Mouse (Mus musculus) heart, postnatal 25 days (tissue): ENCODE measurements at regions not wholly inside any gene's neighbourhood (a gene's known extent, or its start where the extent isn't known, plus 50 kb on each side); places are given as distances from the start of the nearest gene placed in this dataset.

Experiments used
- DNase-seq: peaks from one replicate; pipeline ENCODE4 v3.0.0; 2022; ENCODE audit warnings: low spot score
- intact Hi-C: fragments of 180-260 bp; cut with DNase I; formaldehyde crosslinking; loops from one replicate; pipeline ENCODE4 v1.15.1; 2025

DNA sequence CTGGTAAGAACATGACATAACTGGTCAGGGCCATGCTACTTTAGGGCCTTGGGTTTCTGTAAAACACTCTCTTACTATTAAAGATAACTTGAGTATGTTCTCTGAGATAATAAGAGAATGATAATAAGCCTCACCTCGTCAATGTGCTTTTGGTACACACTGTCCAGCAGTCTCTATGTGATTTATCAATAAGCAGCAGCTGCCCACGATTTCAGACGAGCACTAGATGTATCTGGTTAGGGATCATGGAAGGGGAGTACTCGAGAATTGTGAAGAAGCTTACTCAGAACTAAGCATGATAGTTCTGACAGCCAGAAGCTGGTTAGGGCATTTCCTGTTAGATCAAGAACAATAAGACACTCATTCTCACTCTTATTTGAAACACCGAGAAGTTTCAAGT lies 53.8 kb downstream of the Neurod6 start:
- intact Hi-C loops: no loop called here
- no peak for DNase-seq

GRCm38 (mm10) chr6:55620366-55620765 lies 60.7 kb downstream of the Neurod6 start:
- DNase-seq: no peak
- intact Hi-C loops: no loop called here

DNA sequence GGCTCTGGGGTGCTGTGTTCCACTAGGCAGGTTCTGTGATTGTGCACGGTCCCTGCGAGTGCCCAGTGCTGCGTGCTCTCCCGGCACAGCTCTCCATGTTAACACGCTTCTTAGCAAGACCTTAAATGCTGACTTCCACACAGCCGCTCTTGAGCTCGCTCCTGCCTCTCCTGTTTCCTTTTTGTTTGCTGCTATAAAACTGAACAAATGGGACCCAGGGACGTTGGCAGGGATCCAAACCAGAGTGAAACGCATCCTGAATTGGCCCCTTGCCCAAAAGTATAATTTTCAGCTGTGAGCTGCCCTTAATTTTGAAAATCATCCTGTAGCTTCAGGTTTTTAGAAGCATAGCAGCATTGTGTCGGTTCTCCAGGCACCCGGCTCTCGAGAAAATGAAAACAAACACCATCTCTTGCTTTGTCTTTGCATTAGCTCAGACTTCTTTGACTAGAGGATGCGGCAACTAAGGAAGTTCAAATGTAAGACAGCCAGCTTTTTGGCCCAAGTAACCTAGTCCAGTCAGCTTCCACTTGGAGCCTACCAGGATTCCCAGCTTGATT lies 63.1 kb downstream of the Neurod6 start:
- peak; percentile 4 for DNase-seq
- intact Hi-C loops: loop anchor here (2.0 kb wide), 1 partner anchor 61 kb away; no protein-coding TSS in a partner anchor

GRCm38 (mm10) chr6:55610395-55610794 lies 70.7 kb downstream of the Neurod6 start:
- intact Hi-C loops: no loop called here
- no peak for DNase-seq

GRCm38 (mm10) chr6:55609976-55610375 lies 71.1 kb downstream of the Neurod6 start:
- intact Hi-C loops: no loop called here
- DNase-seq: no peak

DNA sequence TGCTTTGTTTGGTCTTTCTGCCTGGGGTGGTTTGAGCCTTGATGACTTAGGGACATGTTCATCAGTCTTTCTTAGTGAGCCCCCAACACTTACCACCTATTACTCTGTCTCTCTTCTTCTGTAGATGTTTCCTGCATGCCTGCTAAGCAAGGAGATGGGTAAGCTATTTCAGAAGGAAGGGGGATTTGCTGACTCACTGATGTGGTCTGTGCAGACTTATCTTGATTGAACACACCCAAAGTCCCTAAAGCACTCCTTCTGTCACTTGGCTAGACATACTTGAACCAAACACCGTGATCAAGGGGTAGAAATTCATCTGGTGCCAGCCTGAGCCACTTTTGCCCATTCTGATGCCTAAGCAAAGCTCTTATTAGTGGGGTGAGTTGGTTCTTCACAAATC lies 72.0 kb downstream of the Neurod6 start:
- intact Hi-C loops: no loop called here
- DNase-seq: no peak

DNA sequence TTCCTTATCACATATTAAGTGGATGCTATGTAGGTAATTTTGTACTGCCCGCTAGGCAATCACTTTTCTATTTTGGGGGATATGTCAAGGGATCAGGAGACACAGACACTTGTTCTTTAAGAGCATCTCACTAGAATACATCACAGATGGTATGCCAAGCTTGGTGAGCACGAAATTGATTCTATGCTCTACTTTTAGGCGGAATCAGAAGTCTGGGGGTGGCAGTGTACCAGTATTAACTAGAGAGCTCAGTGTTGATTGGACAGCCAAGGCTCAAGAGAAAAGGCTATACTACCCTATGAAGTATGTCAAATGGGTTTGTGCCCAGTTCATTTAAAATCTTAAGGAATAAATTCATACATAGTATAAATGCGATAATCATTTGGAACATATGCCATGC lies 84.0 kb downstream of the Neurod6 start:
- intact Hi-C loops: no loop called here
- DNase-seq: no peak

DNA sequence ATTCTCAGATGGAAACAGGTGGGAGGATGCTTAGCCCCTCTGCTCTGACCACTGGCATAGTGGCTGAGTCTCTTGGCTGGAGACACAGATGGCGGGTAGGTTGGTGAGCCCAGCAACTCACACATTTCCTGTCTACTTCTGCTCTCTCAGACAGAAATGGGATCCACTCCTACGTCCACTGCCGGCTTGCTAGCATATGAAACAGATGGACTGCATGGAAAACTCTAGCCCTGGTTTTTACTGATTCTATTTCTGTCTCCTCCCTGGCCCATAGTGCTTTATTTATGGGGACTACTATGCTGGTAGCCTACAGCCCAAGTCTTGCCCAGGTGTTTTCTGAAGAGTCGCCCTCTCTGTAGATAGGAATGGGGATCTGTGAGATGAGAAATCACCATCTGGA lies 88.9 kb downstream of the Neurod6 start:
- intact Hi-C loops: no loop called here
- no peak for DNase-seq

DNA sequence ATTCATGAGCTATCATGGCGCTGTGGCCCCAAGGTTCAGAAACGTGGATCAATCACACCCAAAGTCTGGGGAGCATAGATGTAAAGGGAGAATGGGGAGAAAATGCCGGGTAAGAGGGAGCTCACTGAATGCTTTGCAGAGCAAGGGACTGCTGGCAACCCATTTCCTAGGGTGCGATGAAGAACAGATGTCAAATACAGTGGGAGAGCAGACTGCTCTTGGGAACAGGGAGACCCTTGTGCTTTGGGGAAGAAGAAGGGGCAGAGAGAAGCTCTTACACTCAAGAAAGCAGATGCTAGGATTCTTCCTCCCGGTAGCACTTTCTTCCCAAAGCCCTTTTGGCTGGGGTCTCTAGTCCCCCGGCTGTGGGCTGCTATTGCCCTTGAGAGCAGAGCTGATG lies 100.0 kb downstream of the Neurod6 start:
- intact Hi-C loops: no loop called here
- no peak for DNase-seq

DNA sequence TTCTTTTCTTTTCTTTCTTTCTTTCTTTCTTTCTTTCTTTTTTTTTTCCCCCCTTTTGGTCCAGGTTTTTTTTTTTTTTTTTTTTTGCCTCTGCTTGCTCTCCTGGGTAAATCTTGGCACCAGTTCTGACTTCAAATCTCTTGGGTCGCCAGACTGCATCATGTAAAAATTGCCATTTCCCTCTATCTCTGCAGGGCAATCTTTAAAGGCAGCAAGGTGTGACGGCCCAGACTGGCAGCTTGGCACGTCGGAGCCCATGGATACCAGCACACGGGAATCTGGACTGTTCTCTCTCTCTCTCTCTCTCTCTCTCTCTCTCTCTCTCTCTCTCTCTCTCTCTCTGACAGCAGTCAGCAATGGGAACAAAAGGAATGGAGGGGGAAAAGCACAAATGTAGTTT lies 101.0 kb downstream of the Neurod6 start:
- DNase-seq: no peak
- intact Hi-C loops: no loop called here

- intact Hi-C loops: no loop called here
- DNase-seq: no peak
These were observed 101.5 kb downstream of the Neurod6 start for GRCm38 (mm10) chr6:55579611-55580010.

GRCm38 (mm10) chr6:55579105-55579504 lies 102.0 kb downstream of the Neurod6 start:
- intact Hi-C loops: no loop called here
- DNase-seq: no peak

DNA sequence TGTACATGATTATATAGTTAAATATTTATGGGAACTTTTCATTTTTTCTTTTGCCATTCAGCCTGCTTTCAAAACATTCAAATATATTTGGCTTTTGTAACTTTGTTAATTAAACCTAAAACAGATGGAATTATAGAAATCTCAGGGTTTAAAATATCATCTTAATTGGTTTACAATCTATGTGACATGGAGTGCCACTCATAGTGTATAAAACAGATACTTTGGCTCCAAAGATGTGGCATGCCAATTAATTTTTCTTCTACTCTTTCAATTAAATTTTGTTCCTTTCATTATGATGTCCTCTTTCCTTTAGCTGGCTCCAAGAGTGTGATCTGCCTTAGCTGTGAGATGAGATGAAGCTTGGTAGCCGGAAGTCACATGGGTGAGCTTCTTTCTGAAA lies 103.0 kb downstream of the Neurod6 start:
- intact Hi-C loops: no loop called here
- no peak for DNase-seq

DNA sequence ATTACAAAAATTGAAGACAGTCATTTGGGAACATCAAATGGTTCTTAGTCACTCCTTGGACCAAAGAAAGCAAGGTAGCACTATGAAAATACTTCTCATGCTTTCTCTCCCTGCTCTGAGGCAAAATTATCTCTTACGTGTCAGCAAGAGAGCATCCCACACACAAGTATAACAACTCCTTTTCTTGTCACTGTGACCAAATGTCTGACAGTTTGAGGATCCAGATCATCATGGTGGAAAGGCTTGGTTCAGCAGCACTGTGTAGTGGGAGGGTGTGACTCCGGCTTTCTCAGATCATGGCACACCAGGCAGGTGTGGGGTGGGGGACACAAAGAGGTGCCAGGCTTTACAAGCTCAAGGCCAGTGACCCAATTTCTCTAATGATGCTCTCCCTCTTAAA lies 113.5 kb downstream of the Neurod6 start:
- DNase-seq: no peak
- intact Hi-C loops: no loop called here

- no peak for DNase-seq
- intact Hi-C loops: no loop called here
These were observed 113.8 kb downstream of the Adcyap1r1 start for GRCm38 (mm10) chr6:55565260-55566209.

DNA sequence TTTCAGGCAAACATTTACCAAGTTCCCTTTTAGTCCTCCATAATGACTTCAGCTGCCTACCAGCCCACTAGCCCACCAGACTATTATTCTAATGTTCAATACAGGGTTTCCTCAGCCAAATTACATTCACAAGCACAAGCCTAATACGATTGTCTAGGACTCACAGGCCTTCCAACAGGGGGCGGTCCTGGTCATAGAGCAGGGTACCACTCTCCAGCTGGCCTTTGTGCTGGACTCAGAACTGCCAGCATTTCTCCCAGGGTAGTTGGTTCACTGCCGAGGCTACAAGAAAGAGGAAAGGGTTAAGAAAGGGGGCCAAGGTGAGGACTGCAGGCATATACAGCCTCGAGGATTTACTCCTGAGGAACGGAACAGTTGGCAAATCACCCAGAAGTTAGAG lies 108.8 kb downstream of the Adcyap1r1 start:
- DNase-seq: no peak
- intact Hi-C loops: no loop called here

GRCm38 (mm10) chr6:55559797-55560196 lies 108.0 kb downstream of the Adcyap1r1 start:
- no peak for DNase-seq
- intact Hi-C loops: no loop called here
